Mouse (Mus musculus) midbrain, embryonic 13.5 days (tissue): ENCODE results near the gene Col5a1. TPM values are rescaled to one million over a fixed set of nuclear protein-coding genes. Genes with fewer than 3 reads are reported as not detected.
A peak's percentile ranks its signal among the peaks of the same experiment; 100 is the strongest.

ENCODE experiments used
- ATAC-seq: fragments of 200-750 bp; cut with Nextera tagmentation; 2 replicates; pipeline ENCODE4 v1.8.0; 2017; ENCODE audit warnings: mild to moderate bottlenecking, moderate TSS enrichment, moderate library complexity
- H3K27ac ChIP-seq: fragments of 300-500 bp; sonication (generic); 2 replicates; pipeline ENCODE4 v1.5.1; 2015; ENCODE audit warnings: inconsistent platforms, mild to moderate bottlenecking, moderate library complexity
- H3K27me3 ChIP-seq: fragments of 300-500 bp; sonication (generic); 2 replicates; pipeline ENCODE4 v1.6.1; 2015; ENCODE audit warnings: mild to moderate bottlenecking, inconsistent platforms
- H3K36me3 ChIP-seq: fragments of 300-500 bp; sonication (generic); 2 replicates; pipeline ENCODE4 v1.6.1; 2015; ENCODE audit warnings: mild to moderate bottlenecking, inconsistent platforms
- H3K4me1 ChIP-seq: fragments of 300-500 bp; sonication (generic); replicated peaks from 2 replicates; pipeline ENCODE4 v1.6.1; 2015; ENCODE audit warnings: inconsistent platforms
- H3K4me2 ChIP-seq: fragments of 300-500 bp; sonication (generic); replicated peaks from 2 replicates; pipeline ENCODE4 v1.6.1; 2015; ENCODE audit warnings: moderate library complexity, mild to moderate bottlenecking, inconsistent platforms
- H3K4me3 ChIP-seq: fragments of 300-500 bp; sonication (generic); replicated peaks from 2 replicates; pipeline ENCODE4 v1.5.1; 2015; ENCODE audit warnings: mild to moderate bottlenecking, inconsistent platforms
- H3K9ac ChIP-seq: fragments of 300-500 bp; sonication (generic); replicated peaks from 2 replicates; pipeline ENCODE4 v1.6.1; 2015; ENCODE audit warnings: mild to moderate bottlenecking, inconsistent platforms
- H3K9me3 ChIP-seq: fragments of 300-500 bp; sonication (generic); 2 replicates; pipeline ENCODE4 v1.6.1; 2016; ENCODE audit warnings: mild to moderate bottlenecking, inconsistent platforms
- WGBS: fragments of 180-500 bp; shearing (Covaris S2); methylation state at CpG from one replicate; pipeline ENCODE4 v1.1.7; 2015; 5-methylcytosine and 5-hydroxymethylcytosine counted together
- polyA plus RNA-seq: library from polyadenylated mRNA; unstranded; fragments of >200 nt; fragmentation: Nextera tagmentation; extraction: Ambion mirVana; gene quantifications from 2 replicates; pipeline ENCODE4 v1.2.1, GENCODE M21; 2015

Gene Col5a1
- polyA plus RNA-seq, 1 experiment from 2014 or later, result 9.2 TPM

GRCm38 (mm10) chr2:27956751-27957150 lies 70.5 kb downstream of the Col5a1 start:
- WGBS, result 83% methylated on average over 7 of the region's 7 CpGs
- Histone ChIP-seq H3K27me3 (no peaks in the 10 kb centered on the region), H3K27ac (no peak overlapping the region), H3K4me3 (no peak overlapping the region), H3K4me2 (no peak overlapping the region), H3K36me3 (no peaks in the 10 kb centered on the region), H3K4me1 (peaks cover 19% of the 10 kb centered on the region), H3K9me3 (no peaks in the 10 kb centered on the region), H3K9ac (no peak overlapping the region)
- ATAC-seq, result peak; percentile 27; the same call in 1 of the 2 replicates

- no peak overlapping the region for H3K4me3 ChIP-seq
- H3K27ac ChIP-seq, result no peak overlapping the region
- H3K9ac ChIP-seq, result no peak overlapping the region
- no peaks in the 10 kb centered on the region for H3K9me3 ChIP-seq
- no peak overlapping the region for H3K4me2 ChIP-seq
- ATAC-seq, result peak; percentile 72; the same call in 1 of the 2 replicates
- 34% methylated on average over 5 of the region's 5 CpGs for WGBS
- H3K4me1 ChIP-seq, result peaks cover 19% of the 10 kb centered on the region
- no peaks in the 10 kb centered on the region for H3K36me3 ChIP-seq
- H3K27me3 ChIP-seq, result no peaks in the 10 kb centered on the region
These were observed 71.0 kb downstream of the Col5a1 start for GRCm38 (mm10) chr2:27957184-27957583.

GRCm38 (mm10) chr2:27959275-27959674 lies 73.0 kb downstream of the Col5a1 start:
- Histone ChIP-seq H3K4me2 (no peak overlapping the region), H3K27me3 (no peaks in the 10 kb centered on the region), H3K9me3 (no peaks in the 10 kb centered on the region), H3K4me3 (no peak overlapping the region), H3K9ac (no peak overlapping the region), H3K36me3 (no peaks in the 10 kb centered on the region), H3K4me1 (peaks cover 19% of the 10 kb centered on the region), H3K27ac (no peak overlapping the region)
- ATAC-seq, result no peak
- 76% methylated on average over 6 of the region's 6 CpGs for WGBS

- Histone ChIP-seq H3K36me3 (no peaks in the 10 kb centered on the region), H3K4me1 (peaks cover 19% of the 10 kb centered on the region), H3K27ac (no peak overlapping the region), H3K9me3 (no peaks in the 10 kb centered on the region), H3K9ac (no peak overlapping the region), H3K4me2 (no peak overlapping the region), H3K4me3 (no peak overlapping the region), H3K27me3 (no peaks in the 10 kb centered on the region)
- ATAC-seq, result no peak
- WGBS, result 96% methylated on average over 2 of the region's 2 CpGs
These were observed 75.0 kb downstream of the Col5a1 start for GRCm38 (mm10) chr2:27961190-27961589.

GRCm38 (mm10) chr2:27962406-27962805 lies 76.2 kb downstream of the Col5a1 start:
- H3K27ac ChIP-seq, result no peak overlapping the region
- H3K4me2 ChIP-seq, result no peak overlapping the region
- no peak overlapping the region for H3K9ac ChIP-seq
- H3K4me3 ChIP-seq, result no peak overlapping the region
- H3K36me3 ChIP-seq, result no peaks in the 10 kb centered on the region
- no peaks in the 10 kb centered on the region for H3K27me3 ChIP-seq
- 82% methylated on average over 3 of the region's 3 CpGs for WGBS
- H3K9me3 ChIP-seq, result no peaks in the 10 kb centered on the region
- ATAC-seq, result no peak
- peaks cover 7% of the 10 kb centered on the region for H3K4me1 ChIP-seq

GRCm38 (mm10) chr2:27969158-27969557 lies 82.9 kb downstream of the Col5a1 start:
- ATAC-seq, result peak; percentile 60; the same call in 1 of the 2 replicates
- 16% methylated on average over 6 of the region's 6 CpGs for WGBS
- Histone ChIP-seq H3K9me3 (no peaks in the 10 kb centered on the region), H3K4me1 (peaks cover 5% of the 10 kb centered on the region; the same call in 1 of the 2 replicates), H3K36me3 (no peaks in the 10 kb centered on the region), H3K4me2 (no peak overlapping the region), H3K27ac (no peak overlapping the region), H3K4me3 (no peak overlapping the region), H3K9ac (no peak overlapping the region), H3K27me3 (no peaks in the 10 kb centered on the region)

- no peak overlapping the region for H3K4me3 ChIP-seq
- no peak for ATAC-seq
- peaks cover 10% of the 10 kb centered on the region; the same call in 1 of the 2 replicates for H3K4me1 ChIP-seq
- no peaks in the 10 kb centered on the region for H3K36me3 ChIP-seq
- H3K4me2 ChIP-seq, result no peak overlapping the region
- H3K9ac ChIP-seq, result no peak overlapping the region
- no peak overlapping the region for H3K27ac ChIP-seq
- WGBS, result 55% methylated on average over 3 of the region's 3 CpGs
- H3K27me3 ChIP-seq, result no peaks in the 10 kb centered on the region
- no peaks in the 10 kb centered on the region for H3K9me3 ChIP-seq
These were observed 87.6 kb downstream of the Col5a1 start for GRCm38 (mm10) chr2:27973840-27974239.

- Histone ChIP-seq H3K27me3 (no peaks in the 10 kb centered on the region), H3K9ac (no peak overlapping the region), H3K27ac (no peak overlapping the region), H3K9me3 (no peaks in the 10 kb centered on the region), H3K4me3 (no peak overlapping the region), H3K4me2 (no peak overlapping the region), H3K4me1 (0 out of 2 replicates have a peak, but pooled peaks cover 7% of the 10 kb centered on the region), H3K36me3 (no peaks in the 10 kb centered on the region)
- 40% methylated on average over 3 of the region's 3 CpGs for WGBS
- no peak for ATAC-seq
These were observed 89.6 kb downstream of the Col5a1 start for GRCm38 (mm10) chr2:27975786-27976185.

GRCm38 (mm10) chr2:27976512-27976911 lies 90.3 kb downstream of the Col5a1 start:
- WGBS, result 59% methylated on average over 4 of the region's 4 CpGs
- ATAC-seq, result no peak
- Histone ChIP-seq H3K36me3 (no peaks in the 10 kb centered on the region), H3K9ac (no peak overlapping the region), H3K27ac (no peak overlapping the region), H3K4me2 (no peak overlapping the region), H3K4me3 (no peak overlapping the region), H3K27me3 (no peaks in the 10 kb centered on the region), H3K4me1 (0 out of 2 replicates have a peak, but pooled peaks cover 7% of the 10 kb centered on the region), H3K9me3 (no peaks in the 10 kb centered on the region)

- no peaks in the 10 kb centered on the region for H3K9me3 ChIP-seq
- no peaks in the 10 kb centered on the region for H3K36me3 ChIP-seq
- no peak for ATAC-seq
- H3K27me3 ChIP-seq, result no peaks in the 10 kb centered on the region
- no peak overlapping the region for H3K4me2 ChIP-seq
- no peak overlapping the region for H3K4me3 ChIP-seq
- WGBS, result 84% methylated on average over 2 of the region's 2 CpGs
- 0 out of 2 replicates have a peak, but pooled peaks cover 3% of the 10 kb centered on the region for H3K4me1 ChIP-seq
- H3K9ac ChIP-seq, result no peak overlapping the region
- H3K27ac ChIP-seq, result no peak overlapping the region
These were observed 94.8 kb downstream of the Col5a1 start for GRCm38 (mm10) chr2:27981066-27981465.

- no peaks in the 10 kb centered on the region for H3K9me3 ChIP-seq
- 0 out of 2 replicates have a peak, but pooled peaks cover 3% of the 10 kb centered on the region for H3K4me1 ChIP-seq
- H3K27me3 ChIP-seq, result no peaks in the 10 kb centered on the region
- 90% methylated on average over 14 of the region's 14 CpGs for WGBS
- no peak for ATAC-seq
- H3K36me3 ChIP-seq, result no peaks in the 10 kb centered on the region
- H3K9ac ChIP-seq, result no peak overlapping the region
- H3K4me2 ChIP-seq, result no peak overlapping the region
- no peak overlapping the region for H3K27ac ChIP-seq
- no peak overlapping the region for H3K4me3 ChIP-seq
These were observed 95.7 kb downstream of the Col5a1 start for GRCm38 (mm10) chr2:27981621-27982535.

- Histone ChIP-seq H3K4me3 (no peak overlapping the region), H3K9me3 (no peaks in the 10 kb centered on the region), H3K4me2 (no peak overlapping the region), H3K36me3 (no peaks in the 10 kb centered on the region), H3K27ac (no peak overlapping the region), H3K9ac (no peak overlapping the region), H3K27me3 (no peaks in the 10 kb centered on the region), H3K4me1 (0 out of 2 replicates have a peak, but pooled peaks cover 3% of the 10 kb centered on the region)
- no peak for ATAC-seq
These were observed 96.9 kb downstream of the Col5a1 start for GRCm38 (mm10) chr2:27983093-27983492.
